Mouse (Mus musculus): ENCODE results near the gene Shank3.

Gene Shank3

DNA sequence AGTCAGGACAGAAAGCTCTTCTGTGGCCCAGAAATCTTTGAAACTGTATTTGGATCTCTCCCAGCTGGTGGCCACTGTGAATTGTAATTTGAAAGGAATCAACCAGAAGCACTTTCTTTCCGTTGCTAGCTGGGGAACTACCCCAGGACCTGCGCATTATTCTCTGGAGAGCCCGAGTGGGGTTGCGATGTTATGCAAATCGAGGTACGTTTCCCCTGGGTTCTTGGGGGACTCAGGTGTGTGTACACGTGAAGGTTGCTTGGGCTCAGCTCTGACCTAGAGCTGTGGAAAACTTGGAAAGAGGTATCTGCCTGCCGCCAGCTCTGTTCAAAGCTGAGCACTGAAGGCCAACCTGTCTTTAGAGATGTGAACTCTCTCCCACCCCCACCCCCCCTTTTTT lies 21.6 kb upstream of the Shank3 start:
- DNase-seq: no peak

GRCm38 (mm10) chr15:89478622-89479021 lies 20.8 kb upstream of the Shank3 start:
- DNase-seq: no peak

DNA sequence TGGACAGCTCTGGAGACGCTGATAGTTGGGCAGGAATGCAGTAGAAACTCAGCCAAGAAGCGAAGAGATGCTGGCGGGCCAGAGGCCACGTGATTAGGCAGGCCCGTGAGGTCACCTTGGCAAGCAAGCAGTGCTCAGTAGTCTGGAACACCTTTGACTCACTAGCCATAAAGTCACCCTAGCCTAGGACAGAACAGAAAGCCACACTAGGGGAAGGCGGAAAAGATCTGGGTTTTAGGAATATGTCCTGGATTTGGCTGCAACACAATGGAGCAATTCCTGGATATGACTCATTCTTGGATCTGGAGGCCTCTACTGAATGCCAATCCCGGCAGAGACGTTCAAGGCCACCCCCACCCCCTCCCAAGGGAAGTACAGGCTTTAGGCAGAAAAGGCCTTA lies 18.8 kb upstream of the Shank3 start:
- DNase-seq: no peak

GRCm38 (mm10) chr15:89488182-89488581 lies 11.2 kb upstream of the Shank3 start:
- DNase-seq: no peak

- no peak for DNase-seq
Observed at GRCm38 (mm10) chr15:89488611-89489117, 10.8 kb upstream of the Shank3 start.

- DNase-seq: no peak
Observed at GRCm38 (mm10) chr15:89494970-89495369, 4.5 kb upstream of the Shank3 start.

DNA sequence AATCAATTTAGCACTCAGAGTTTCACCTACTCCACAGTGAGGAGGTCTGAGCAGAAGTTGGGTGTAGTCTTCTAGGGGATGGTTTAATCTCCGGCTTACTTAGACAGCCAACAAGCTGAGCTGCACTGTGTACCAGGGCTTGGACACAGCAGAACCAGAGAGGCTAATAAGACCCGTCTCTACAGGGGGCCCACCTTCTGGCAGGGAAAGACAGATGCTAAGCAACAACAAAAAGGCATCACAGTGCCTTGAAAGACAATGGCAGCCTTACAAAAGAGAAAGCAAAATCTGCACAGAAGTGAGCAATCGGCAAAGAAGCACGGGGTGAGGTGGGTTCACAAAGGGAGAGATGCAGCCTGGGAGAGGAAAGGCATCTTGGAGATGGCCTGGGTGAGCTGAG lies 3.3 kb upstream of the Shank3 start:
- DNase-seq: no peak

- no peak for DNase-seq
Observed at GRCm38 (mm10) chr15:89496841-89497240, 2.6 kb upstream of the Shank3 start.

DNA sequence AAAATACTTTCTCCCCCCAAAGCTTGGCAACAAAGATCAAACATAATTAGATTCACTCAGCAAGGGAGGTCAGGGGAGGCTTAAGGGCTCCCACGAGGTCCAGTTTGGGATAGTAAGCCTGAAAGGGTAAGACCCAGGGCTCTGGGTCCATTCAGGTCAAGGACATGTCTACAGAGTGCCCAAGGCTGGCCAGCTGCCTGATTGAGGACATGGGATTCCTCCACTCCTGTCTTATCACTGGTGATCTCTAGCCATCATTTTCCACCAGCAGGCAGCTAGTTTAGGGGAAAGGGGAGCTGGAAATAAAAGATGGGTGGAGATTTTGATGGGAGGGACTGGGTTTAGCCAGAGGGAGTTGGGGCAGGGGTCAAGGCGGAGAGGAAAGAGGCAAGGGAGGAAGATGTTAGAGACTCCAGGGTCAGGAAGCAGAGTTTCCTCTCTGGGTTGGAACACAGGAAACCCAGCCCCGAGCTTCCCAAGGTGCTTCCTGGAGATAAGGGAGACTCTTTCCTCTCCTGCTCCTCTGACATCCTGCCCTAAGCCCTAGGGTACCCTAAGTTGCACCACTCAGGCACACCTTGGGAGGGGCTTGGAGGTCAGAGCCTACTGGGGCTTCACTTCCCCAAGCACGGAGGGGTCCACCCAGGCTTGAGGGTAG lies 1.9 kb upstream of the Shank3 start:
- no peak for DNase-seq

GRCm38 (mm10) chr15:89498049-89498960 lies 1.1 kb upstream of the Shank3 start:
- peak; percentile 81 for DNase-seq

DNA sequence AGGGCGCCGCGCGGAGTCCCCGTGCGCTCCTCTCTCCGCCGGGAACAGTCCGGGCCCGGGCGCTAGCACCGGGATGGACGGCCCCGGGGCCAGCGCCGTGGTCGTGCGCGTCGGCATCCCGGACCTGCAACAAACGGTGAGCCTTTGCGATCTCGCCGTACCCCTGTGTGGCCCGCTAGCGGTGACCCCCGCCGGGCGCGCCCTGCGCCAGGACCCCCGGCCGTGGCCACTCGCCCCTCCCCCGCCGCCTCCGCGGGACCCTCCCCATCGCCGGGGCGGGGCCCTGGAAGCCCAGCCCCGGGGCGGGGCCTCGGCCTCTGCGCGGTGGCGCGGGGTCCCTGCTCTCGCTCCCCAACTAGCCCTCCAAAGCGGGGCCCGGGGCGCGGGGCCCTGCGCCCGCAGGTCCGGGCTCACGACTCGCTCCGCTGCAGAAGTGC lies 379 bp downstream of the Shank3 start:
- DNase-seq: peak; percentile 66

DNA sequence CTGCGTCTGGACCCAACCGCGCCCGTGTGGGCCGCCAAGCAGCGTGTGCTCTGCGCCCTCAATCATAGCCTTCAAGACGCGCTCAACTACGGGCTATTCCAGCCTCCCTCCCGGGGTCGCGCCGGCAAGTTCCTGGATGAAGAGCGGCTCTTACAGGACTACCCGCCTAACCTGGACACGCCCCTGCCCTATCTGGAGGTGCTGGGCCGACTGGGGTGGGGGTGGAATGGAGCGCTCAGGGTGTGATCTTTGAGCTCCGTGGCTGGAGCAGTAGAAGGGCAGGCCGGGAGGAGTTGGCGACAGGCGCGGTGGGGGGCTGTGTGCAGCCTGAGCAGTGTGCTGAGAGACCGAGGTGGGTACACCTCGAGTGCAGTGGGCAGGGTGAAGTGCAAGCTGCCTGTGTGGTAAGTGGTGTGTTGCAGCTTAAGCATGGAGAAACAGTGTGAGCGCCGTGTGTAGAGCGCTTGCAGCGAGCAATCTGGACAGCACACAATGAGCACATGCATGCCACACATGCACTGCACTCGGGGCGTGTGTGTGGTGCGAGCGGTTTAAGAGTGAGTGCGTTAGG lies 883 bp downstream of the Shank3 start:
- DNase-seq: no peak

GRCm38 (mm10) chr15:89501321-89501720 lies 1.9 kb downstream of the Shank3 start:
- DNase-seq: no peak

GRCm38 (mm10) chr15:89504838-89505237 lies 5.4 kb downstream of the Shank3 start:
- no peak for DNase-seq

GRCm38 (mm10) chr15:89507751-89508150 lies 8.3 kb downstream of the Shank3 start:
- no peak for DNase-seq

GRCm38 (mm10) chr15:89512679-89513078 lies 13.3 kb downstream of the Shank3 start:
- no peak for DNase-seq

DNA sequence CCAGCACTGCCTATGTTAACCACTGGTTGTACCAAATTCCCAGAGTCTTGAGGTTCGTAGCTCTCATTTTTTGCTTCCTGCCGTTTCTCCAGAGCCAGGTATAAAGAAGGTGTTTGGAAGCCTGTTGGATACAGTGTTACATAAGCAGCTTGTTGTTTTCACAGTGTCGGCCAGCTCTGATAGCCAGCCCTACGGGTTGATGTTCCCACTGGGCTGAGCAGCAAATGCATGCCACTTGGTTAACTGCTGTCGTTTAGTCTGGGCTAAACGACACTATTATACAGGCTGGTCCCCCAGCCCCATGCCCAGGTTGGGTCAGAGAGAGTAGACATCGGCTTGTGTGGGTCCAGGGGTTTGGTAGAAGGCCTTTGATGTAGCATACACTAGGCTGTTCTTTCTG lies 22.5 kb downstream of the Shank3 start:
- no peak for DNase-seq

GRCm38 (mm10) chr15:89522566-89523282 lies 23.3 kb downstream of the Shank3 start:
- no peak for DNase-seq

DNA sequence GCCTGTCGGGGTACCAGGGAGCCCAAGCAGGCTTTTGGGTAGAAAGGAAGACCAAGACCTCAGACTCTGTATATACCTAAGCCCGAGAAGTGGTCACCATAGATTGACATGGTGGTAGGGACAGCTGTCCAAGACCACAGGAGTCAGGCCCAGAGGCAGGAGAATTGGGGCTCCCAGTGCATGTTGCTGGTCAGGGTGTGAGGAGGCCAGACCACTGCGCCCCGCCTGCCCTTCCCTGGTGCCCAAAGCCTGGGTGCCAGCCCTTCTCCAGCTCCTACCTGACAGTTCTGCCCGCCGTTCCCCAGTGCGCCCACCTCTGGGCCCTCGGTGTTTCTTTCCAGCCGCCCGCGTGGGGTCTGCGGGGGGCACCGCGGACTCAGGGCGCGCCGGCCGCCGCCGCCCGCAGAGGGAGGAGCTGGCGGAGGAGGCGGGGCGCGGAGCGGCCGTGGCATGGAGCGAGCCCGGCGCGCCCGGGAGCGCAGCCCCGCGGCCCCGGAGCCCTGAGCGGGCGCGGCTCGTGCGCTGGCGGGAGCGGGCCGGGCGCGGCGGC lies 23.9 kb downstream of the Shank3 start:
- DNase-seq: no peak

GRCm38 (mm10) chr15:89524001-89524571 lies 24.7 kb downstream of the Shank3 start:
- no peak for DNase-seq

- DNase-seq: no peak
Observed at GRCm38 (mm10) chr15:89524611-89525415, 25.4 kb downstream of the Shank3 start.

Data from thymus, postnatal 14 days (tissue).